Mouse (Mus musculus) embryonic fibroblast, embryonic 13.5 days (primary cell): ENCODE measurements at regions not wholly inside any gene's neighbourhood (a gene's known extent, or its start where the extent isn't known, plus 50 kb on each side); places are given as distances from the start of the nearest gene placed in this dataset.

Source experiments
- CTCF ChIP-seq: IDR thresholded peaks from 2 replicates; pipeline ENCODE4 v1.5.1; 2011; ENCODE audit warnings: mild to moderate bottlenecking, control low read depth, low read length, moderate library complexity, borderline replicate concordance; ENCODE audit not compliant: insufficient read depth
- POLR2A ChIP-seq: IDR thresholded peaks from 2 replicates; pipeline ENCODE4 v1.6.1; 2011; ENCODE audit warnings: low read depth, mild to moderate bottlenecking, control low read depth, low read length, moderate library complexity

DNA sequence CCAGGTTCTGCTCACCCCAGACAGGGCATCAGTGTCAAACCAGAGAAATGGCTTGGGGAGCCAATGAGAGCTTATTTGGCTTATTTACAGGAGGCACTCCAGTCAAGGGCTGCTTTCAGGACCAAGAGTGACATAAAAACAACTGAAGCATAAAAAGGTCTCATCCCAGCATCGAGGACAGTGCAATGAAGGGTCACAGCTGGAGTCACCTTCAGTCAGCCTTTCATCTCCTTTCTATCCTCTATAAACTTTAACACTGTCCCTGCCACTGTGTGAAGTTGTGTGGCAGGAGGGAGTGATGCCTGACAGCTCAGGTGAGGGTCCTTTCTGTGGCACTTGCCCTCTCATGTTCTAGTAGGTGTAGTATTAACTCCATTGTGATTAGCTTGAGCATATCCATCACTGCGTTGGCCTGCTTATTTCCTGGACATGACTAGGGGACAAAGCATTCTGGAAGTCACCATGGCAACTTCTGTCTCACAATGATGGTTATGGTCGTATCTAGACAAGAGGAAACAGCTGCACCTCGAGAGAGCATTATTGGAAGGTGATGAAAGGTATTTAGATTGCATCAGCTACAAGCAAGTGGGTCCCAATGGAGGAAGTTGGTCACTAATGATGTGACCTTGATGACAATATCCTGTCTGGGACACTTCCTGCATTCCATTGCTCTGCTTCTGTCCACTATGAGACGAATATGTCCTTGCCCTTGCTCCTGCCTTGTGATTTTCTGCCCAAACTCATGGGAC is 87.8 kb upstream of the Enpp6 start:
- TF ChIP-seq POLR2A (no peak), CTCF (no peak)
